Mouse (Mus musculus) hindbrain, postnatal 0 days (tissue): ENCODE measurements at regions not wholly inside any gene's neighbourhood (a gene's known extent, or its start where the extent isn't known, plus 50 kb on each side); places are given as distances from the start of the nearest gene placed in this dataset.
A peak's percentile ranks its signal among the peaks of the same experiment; 100 is the strongest.

ENCODE experiments used
- ATAC-seq: fragments of 200-750 bp; cut with Nextera tagmentation; 2 replicates; pipeline ENCODE4 v1.8.0; 2017; ENCODE audit warnings: mild to moderate bottlenecking, moderate TSS enrichment, moderate library complexity
- DNase-seq: peaks from one replicate; pipeline ENCODE4 v3.0.0-alpha.2; 2015; ENCODE audit warnings: low spot score
- H3K27ac ChIP-seq: fragments of 300-500 bp; sonication (generic); 2 replicates; pipeline ENCODE4 v1.5.1; 2014; ENCODE audit warnings: mild to moderate bottlenecking
- H3K27me3 ChIP-seq: fragments of 300-500 bp; sonication (generic); 2 replicates; pipeline ENCODE4 v1.6.1; 2014; ENCODE audit warnings: low read length, mixed read lengths; ENCODE audit not compliant: insufficient read depth
- H3K36me3 ChIP-seq: fragments of 300-500 bp; sonication (generic); 2 replicates; pipeline ENCODE4 v1.6.1; 2014; ENCODE audit warnings: low read length, mixed read lengths; ENCODE audit not compliant: insufficient read depth
- H3K4me1 ChIP-seq: fragments of 300-500 bp; sonication (generic); 2 replicates; pipeline ENCODE4 v1.6.1; 2014; ENCODE audit warnings: antibody characterized with exemption, low read length, mixed read lengths; ENCODE audit not compliant: insufficient read depth
- H3K4me2 ChIP-seq: fragments of 300-500 bp; sonication (generic); 2 replicates; pipeline ENCODE4 v1.6.1; 2014; ENCODE audit warnings: low read depth, mild to moderate bottlenecking, low read length, moderate library complexity, mixed read lengths
- H3K4me3 ChIP-seq: fragments of 300-500 bp; sonication (generic); 2 replicates; pipeline ENCODE4 v1.5.1; 2014; ENCODE audit warnings: low read length
- H3K9ac ChIP-seq: fragments of 300-500 bp; sonication (generic); replicated peaks from 2 replicates; pipeline ENCODE4 v1.6.1; 2014; ENCODE audit warnings: mild to moderate bottlenecking, low read length, moderate library complexity, mixed read lengths
- H3K9me3 ChIP-seq: fragments of 300-500 bp; sonication (generic); 2 replicates; pipeline ENCODE4 v1.6.1; 2016; ENCODE audit warnings: low read length, mixed read lengths
- CTCF ChIP-seq: IDR thresholded peaks from 2 replicates; pipeline ENCODE4 v1.5.1; 2016; ENCODE audit warnings: antibody characterized with exemption, control low read depth, low read depth
- WGBS: fragments of 180-500 bp; shearing (Covaris S2); extraction: QIAGEN DNeasy Blood & Tissue Kit; methylation state at CpG from one replicate; pipeline ENCODE4 v1.1.7; 2014; 5-methylcytosine and 5-hydroxymethylcytosine counted together

GRCm38 (mm10) chr1:35619476-35619875, 448.7 kb upstream of the Hs6st1 start:
- H3K27ac ChIP-seq: no peak overlapping the region

GRCm38 (mm10) chr1:35642595-35642994, 425.6 kb upstream of the Hs6st1 start:
- DNase-seq: peak; percentile 8
- H3K27ac ChIP-seq: no peak overlapping the region
- no peak for ATAC-seq

More at GRCm38 (mm10) chr1:35619476-35619875, 448.7 kb upstream of the Hs6st1 start:
- TF ChIP-seq CTCF: no peak
- Histone ChIP-seq H3K9me3 (no peaks in the 10 kb centered on the region), H3K4me3 (no peak overlapping the region), H3K27me3 (no peaks in the 10 kb centered on the region), H3K4me1 (no peaks in the 10 kb centered on the region), H3K36me3 (no peaks in the 10 kb centered on the region), H3K9ac (no peak overlapping the region), H3K4me2 (no peak overlapping the region)
- DNase-seq (no peak), ATAC-seq (no peak)
- WGBS: 85% methylated on average over 4 of the region's 4 CpGs

GRCm38 (mm10) chr1:35653119-35653956, 414.9 kb upstream of the Hs6st1 start:
- no peaks in the 10 kb centered on the region for H3K36me3 ChIP-seq
- H3K27ac ChIP-seq: no peak overlapping the region
- TF ChIP-seq CTCF: no peak
- H3K4me3 ChIP-seq: no peak overlapping the region
- H3K4me2 ChIP-seq: 0 out of 2 replicates have a peak overlapping the region, but pooled peaks have one; percentile 11
- ATAC-seq: peak; percentile 32; the same call in 1 of the 2 replicates
- DNase-seq: peak; percentile 70
- H3K9ac ChIP-seq: no peak overlapping the region
- H3K27me3 ChIP-seq: no peaks in the 10 kb centered on the region
- H3K4me1 ChIP-seq: no peaks in the 10 kb centered on the region
- 41% methylated on average over 13 of the region's 13 CpGs for WGBS
- H3K9me3 ChIP-seq: no peaks in the 10 kb centered on the region

More at GRCm38 (mm10) chr1:35642595-35642994, 425.6 kb upstream of the Hs6st1 start:
- Histone ChIP-seq H3K27me3 (no peaks in the 10 kb centered on the region), H3K4me2 (no peak overlapping the region), H3K9ac (no peak overlapping the region), H3K36me3 (no peaks in the 10 kb centered on the region), H3K9me3 (no peaks in the 10 kb centered on the region), H3K4me3 (no peak overlapping the region), H3K4me1 (no peaks in the 10 kb centered on the region)
- WGBS: 39% methylated on average over 7 of the region's 7 CpGs
- TF ChIP-seq CTCF: no peak

- no peaks in the 10 kb centered on the region for H3K9me3 ChIP-seq
- no peak overlapping the region for H3K4me2 ChIP-seq
- H3K4me3 ChIP-seq: no peak overlapping the region
- ATAC-seq (no peak), DNase-seq (no peak)
- no peak for TF ChIP-seq CTCF
- no peak overlapping the region for H3K27ac ChIP-seq
- no peaks in the 10 kb centered on the region for H3K27me3 ChIP-seq
- 85% methylated on average over 4 of the region's 4 CpGs for whole genome bisulfite sequencing
- H3K4me1 ChIP-seq: no peaks in the 10 kb centered on the region
- no peak overlapping the region for H3K9ac ChIP-seq
- H3K36me3 ChIP-seq: no peaks in the 10 kb centered on the region
Measured at GRCm38 (mm10) chr1:35663006-35663405, 405.2 kb upstream of the Hs6st1 start.

- no peaks in the 10 kb centered on the region for H3K36me3 ChIP-seq
- H3K27me3 ChIP-seq: no peaks in the 10 kb centered on the region
- H3K4me2 ChIP-seq: no peak overlapping the region
- H3K4me1 ChIP-seq: no peaks in the 10 kb centered on the region
- 67% methylated on average over 4 of the region's 4 CpGs for WGBS
- DNase-seq (no peak), ATAC-seq (no peak)
- H3K9ac ChIP-seq: no peak overlapping the region
- H3K4me3 ChIP-seq: no peak overlapping the region
- H3K27ac ChIP-seq: no peak overlapping the region
- no peak for TF ChIP-seq CTCF
- H3K9me3 ChIP-seq: no peaks in the 10 kb centered on the region
Measured at GRCm38 (mm10) chr1:35673524-35673923, 394.7 kb upstream of the Hs6st1 start.

GRCm38 (mm10) chr1:35673992-35674391, 394.2 kb upstream of the Hs6st1 start:
- H3K4me2 ChIP-seq: no peak overlapping the region
- no peaks in the 10 kb centered on the region for H3K36me3 ChIP-seq
- no peaks in the 10 kb centered on the region for H3K4me1 ChIP-seq
- H3K27ac ChIP-seq: no peak overlapping the region
- no peak for TF ChIP-seq CTCF
- no peaks in the 10 kb centered on the region for H3K9me3 ChIP-seq
- no peaks in the 10 kb centered on the region for H3K27me3 ChIP-seq
- DNase-seq (no peak), ATAC-seq (no peak)
- H3K4me3 ChIP-seq: no peak overlapping the region
- no peak overlapping the region for H3K9ac ChIP-seq
- WGBS: 79% methylated on average over 1 of the region's 1 CpGs

- WGBS: 44% methylated on average over 8 of the region's 8 CpGs
- no peaks in the 10 kb centered on the region for H3K4me1 ChIP-seq
- ATAC-seq: peak; percentile 61; the same call in 1 of the 2 replicates
- no peak for TF ChIP-seq CTCF
- no peaks in the 10 kb centered on the region for H3K36me3 ChIP-seq
- H3K27me3 ChIP-seq: no peaks in the 10 kb centered on the region
- peak; percentile 65 for DNase-seq
- H3K27ac ChIP-seq: no peak overlapping the region
- H3K4me3 ChIP-seq: no peak overlapping the region
- H3K4me2 ChIP-seq: no peak overlapping the region
- H3K9me3 ChIP-seq: no peaks in the 10 kb centered on the region
- H3K9ac ChIP-seq: no peak overlapping the region
Measured at GRCm38 (mm10) chr1:35682511-35682949, 385.7 kb upstream of the Hs6st1 start.
